Mouse (Mus musculus): ENCODE measurements around the gene Gm3173. TPM values are rescaled to one million over a fixed set of nuclear protein-coding genes. Genes with fewer than 3 reads are reported as not detected.
A peak's percentile ranks its signal among the peaks of the same experiment; 100 is the strongest.
"Not testable (repeated sequence)": the region's sequence is repeated elsewhere in the genome, so short reads cannot be mapped to it uniquely, and the experiment has no call there.

The Gm3173 gene
- 4.9 and 6.0 TPM in 2 replicates for polyA plus RNA-seq (2012; rRNA removed)

DNA sequence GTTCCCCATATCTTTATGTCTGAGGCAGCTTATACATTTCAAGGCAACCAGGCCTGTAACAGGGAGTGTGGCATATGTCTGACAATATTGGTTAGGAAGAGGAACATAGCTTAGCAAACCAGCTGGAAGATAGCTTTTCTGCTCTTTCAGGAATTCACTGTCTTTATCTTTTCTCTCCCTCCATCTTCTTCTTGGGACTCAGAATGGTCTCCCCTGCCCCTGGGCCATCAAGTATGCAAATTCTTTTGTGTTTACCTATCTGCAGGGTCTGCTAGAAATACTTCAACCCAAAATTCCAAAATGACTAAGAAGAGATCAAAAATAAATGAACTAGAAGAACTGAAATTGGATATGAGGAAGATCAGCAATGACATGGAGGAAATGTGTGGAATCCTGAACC lies at the start of gene Gm3173:
Gm3173 (plus strand) TSS at position 301 of the 400 bp plus-strand sequence.
- DNase-seq (ENCODE audit: low read depth) = not testable (repeated sequence)

DNA sequence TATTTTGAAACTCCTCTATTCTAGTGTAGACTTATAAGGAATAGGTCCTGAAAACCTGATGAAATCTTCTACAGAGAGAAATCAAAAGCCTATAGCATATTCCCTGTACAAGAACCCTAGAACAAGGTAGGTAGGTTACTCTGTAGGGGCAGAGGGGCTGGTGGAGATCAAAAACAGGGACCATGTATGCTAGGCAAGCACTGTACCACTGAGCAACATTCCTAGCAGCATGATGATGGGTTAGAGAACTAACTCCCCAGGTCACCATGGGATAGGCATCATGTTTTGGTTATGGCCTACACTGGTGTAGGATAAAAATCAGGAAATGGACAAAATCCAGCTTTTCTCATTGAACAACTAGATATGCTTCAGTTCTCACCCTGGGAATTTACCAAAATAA lies 45.2 kb upstream of the Gm3173 start:
- not testable (repeated sequence) for DNase-seq (ENCODE audit: low read depth)

DNA sequence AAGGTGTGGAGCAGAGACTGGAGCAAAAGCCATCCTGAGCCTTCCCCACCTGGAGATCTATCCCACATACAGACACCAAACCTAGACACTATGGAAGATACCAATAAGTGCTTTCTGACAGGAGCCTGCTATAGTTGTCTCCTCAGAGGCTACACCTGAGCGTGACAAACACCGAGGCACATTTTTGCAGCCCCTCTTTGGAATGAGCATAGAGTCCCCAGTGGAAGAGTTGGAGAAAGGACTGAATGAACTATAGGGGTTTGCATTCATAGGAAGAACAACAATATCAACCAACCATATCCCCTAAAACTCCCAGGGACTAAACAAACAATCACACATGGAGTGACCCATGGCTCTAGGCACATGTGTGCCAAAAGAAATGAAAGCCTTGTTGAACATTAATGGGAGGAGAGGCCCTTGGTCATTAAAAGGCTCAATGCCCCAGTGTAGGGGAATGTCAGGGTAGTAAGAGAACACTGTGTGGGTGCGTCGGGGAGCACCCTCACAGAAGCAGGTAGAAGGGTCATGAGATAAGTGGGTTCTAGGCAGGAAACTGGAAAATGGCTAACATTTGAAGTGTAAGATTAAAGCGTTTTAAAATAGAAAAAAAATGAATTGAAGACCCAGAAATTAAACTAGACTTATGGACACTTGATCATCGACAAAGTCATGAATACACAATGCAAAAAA lies 37.8 kb upstream of the Gm3173 start:
- not testable (repeated sequence) for DNase-seq (ENCODE audit: low read depth)

DNA sequence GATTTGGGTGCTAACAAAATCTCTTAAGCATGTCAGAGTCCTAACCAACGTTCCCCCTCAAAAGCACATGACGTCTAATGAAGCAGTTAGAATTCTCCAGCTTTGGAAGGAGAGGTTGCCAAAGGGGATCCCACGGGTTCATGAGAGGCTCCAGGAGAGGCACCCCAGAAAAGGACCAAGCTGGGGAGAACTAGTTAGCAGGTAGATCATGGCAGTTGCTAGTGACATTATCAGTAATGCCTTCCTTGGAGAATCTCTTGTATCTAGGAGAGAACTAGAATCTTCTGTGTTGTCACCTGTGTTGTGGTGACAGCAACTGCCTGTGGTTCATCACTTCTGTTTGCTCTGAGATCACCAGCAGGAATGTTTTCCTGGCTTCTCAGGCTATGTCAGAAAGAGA lies 33.6 kb upstream of the Gm3173 start, which contains the start of gene Gm3159:
Gm3159 (plus strand) TSS at position 301 of the 400 bp plus-strand sequence.
- not testable (repeated sequence) for DNase-seq (ENCODE audit: low read depth)

DNA sequence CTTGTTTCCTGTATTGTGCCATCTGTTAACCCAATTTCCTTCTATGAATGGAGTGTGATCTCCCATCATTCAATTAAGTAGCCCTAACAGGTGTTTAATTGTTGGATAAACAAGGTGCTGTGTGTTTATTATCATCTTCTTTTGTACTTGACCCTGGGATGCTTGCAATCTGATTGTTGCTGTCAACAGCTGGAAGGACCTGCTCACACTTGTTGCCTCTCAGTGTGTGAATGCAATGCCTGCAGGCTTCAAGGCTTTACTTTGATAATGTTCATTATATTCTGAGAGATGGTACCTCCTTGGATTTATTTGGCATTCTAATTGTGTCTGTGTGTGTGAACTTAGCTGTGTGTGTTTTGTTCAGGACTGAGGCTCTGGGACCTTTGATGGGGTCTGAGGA lies 32.2 kb upstream of the Gm3173 start:
- DNase-seq (ENCODE audit: low read depth) = not testable (repeated sequence)

DNA sequence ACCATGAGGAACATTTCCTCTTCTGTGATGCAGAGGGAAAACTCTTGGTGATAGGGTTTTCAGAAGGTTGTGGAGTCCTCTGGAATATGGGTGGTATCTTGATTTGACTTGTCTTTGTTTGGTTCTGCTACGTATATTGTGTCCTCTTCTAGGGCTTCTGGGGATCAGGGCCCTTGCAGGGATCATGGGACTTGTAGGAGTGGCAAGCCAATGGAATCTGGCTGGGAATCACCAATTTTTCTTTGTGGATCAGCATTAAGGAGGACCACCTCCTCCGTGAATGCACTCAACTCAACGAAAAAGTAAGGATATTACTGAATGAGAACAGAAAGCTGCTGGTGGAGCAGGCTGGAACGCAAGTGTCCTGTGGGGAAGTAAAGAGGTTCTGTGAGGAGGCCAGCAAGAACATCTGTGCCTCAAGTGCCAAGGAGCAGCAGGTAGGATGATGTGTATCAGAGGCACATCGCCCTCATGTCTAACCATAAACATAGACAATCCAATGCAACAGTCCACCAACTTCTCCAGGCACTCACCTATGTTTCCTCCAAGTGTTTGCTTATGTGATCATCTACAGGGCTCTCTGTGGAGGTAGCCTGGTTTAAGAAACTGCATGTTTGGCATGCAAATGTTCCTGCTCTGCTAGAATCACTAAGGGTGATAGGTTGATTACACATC lies 30.5 kb upstream of the Gm3173 start:
- DNase-seq (ENCODE audit: low read depth) = not testable (repeated sequence)

DNA sequence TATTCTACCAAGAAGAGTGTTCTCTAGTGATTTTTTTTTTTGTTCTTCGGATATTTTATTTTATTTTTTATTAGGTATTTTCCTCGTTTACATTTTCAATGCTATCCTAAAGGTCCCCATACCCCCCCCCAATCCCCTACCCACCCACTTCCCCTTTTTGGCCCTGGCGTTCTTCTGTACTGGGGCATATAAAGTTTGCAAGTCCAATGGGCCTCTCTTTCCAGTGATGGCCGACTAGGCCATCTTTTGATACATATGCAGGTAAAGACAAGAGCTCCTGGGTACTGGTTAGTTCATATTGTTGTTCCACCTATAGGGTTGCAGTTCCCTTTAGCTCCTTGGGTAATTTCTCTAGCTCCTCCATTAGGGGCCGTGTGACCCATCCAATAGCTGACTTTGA lies 29.5 kb upstream of the Gm3173 start:
- DNase-seq (ENCODE audit: low read depth) = not testable (repeated sequence)

DNA sequence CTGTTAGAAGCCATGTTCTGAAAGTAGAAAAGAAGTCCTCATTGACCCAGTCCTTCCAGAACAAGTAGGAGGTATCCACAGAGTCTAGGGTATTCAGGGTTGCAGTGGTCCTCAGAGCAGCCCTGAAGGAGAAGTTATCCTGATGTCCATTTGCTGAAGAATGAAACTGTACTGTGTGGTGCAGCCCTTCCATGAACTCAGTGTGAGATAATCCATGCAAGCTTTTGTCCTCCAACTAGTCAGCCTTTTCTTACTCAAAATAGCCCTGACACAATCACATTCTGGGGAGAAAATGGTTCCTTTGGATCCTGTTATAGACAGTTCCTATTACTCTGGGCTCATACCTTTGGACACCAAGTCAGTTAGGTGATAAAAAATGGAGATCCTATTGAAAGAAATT lies 27.0 kb upstream of the Gm3173 start:
- DNase-seq (ENCODE audit: low read depth) = not testable (repeated sequence)

DNA sequence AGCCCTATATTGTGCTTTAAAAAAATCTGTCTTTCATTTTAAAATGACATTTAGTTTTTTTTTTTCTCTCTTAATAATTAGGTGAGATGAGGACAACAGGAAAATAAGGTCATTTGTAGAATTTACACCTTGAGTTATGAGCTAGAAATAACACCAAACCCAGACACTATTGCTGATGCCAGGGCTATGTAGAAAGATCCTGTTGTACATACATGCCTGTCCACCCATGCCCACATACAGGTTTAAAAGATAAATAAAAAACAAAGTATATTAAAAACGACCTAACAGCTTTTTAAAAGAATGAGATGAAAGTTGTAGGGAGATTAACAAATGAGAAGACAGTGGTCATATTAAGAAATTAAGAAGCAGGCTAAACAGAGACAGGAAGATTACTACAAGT lies 20.9 kb upstream of the Gm3173 start:
- not testable (repeated sequence) for DNase-seq (ENCODE audit: low read depth)

DNA sequence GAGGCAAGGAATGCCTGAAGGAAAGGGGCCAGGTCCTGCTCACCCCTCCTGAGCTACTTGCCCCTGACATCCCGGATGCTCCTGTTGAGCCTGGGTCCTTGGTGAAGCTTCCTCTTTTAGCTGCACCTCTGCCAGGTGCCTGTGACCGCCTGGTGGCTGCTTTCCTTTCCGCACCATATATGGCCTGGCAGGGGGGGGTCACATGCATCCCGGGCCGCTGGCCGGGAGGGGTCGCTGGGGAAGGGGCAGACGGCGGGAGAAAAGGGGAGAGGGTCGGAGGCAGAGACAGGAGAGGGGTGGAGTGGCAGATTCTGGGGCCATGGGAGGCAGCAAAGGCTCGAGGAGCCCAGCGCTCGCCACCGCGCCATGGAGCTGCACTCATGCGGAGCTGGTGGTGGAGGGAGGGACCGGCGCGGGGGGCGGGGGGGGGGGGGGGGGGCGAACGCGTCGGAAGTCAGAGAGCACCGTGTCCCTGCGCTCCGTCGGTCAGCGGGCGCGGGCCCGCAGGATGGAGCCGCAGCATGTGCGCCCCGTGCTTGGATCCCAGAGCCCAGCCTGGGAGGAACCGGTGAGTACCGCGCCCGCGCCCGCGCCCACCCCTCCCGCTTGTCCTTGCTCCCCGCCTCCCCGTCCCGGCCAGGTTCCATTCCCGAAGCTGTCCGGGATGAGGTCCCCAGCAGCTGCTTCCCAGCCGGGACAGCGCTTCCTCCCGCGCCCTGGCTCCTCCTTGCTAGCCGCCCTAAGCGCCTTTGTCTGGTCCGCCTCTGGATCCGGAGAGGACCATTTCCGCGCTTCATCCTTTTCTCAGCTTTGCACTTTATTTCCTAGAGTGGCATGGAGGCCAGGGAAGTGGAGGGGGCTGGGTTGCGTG lies 15.6 kb upstream of the Gm3173 start, which contains the start of gene Gm3164:
Gm3164 (plus strand) TSS at position 484 of the 871 bp plus-strand sequence.
- DNase-seq (ENCODE audit: low read depth) = peak; percentile 31

DNA sequence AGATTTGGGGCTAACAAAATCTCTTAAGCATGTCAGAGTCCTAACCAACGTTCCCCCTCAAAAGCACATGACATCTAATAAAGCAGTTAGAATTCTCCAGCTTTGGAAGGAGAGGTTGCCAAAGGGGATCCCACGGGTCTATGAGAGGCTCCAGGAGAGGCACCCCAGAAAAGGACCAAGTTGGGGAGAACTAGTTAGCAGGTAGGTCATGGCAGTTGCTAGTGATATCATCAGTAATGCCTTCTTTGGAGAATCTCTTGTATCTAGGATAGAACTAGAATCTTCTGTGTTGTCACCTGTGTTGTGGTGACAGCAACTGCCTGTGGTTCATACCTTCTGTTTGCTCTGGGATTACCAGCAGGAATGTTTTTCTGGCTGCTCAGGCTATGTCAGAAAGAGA lies 50.7 kb downstream of the Gm3173 start, which contains the start of gene Gm3182:
Gm3182 (plus strand) TSS at position 301 of the 400 bp plus-strand sequence.
- not testable (repeated sequence) for DNase-seq (ENCODE audit: low read depth)

DNA sequence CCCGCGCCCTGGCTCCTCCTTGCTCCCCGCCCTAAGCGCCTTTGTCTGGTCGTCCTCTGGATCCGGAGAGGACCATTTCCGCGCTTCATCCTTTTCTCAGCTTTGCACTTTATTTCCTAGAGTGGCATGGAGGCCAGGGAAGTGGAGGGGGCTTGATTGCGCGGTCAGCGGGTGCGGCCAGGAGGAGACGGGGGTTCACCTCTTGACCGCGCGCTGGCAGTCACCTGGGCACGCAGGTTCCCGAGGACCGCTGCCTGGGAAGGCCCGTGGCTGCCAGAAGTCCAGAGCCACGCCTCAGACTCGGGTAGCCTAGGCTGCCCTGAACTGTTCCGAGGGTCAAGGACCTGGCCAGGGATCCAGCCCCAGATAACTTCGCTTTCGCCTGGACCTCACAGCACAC lies 68.6 kb downstream of the Gm3173 start:
- peak; percentile 3 for DNase-seq (ENCODE audit: low read depth)

DNA sequence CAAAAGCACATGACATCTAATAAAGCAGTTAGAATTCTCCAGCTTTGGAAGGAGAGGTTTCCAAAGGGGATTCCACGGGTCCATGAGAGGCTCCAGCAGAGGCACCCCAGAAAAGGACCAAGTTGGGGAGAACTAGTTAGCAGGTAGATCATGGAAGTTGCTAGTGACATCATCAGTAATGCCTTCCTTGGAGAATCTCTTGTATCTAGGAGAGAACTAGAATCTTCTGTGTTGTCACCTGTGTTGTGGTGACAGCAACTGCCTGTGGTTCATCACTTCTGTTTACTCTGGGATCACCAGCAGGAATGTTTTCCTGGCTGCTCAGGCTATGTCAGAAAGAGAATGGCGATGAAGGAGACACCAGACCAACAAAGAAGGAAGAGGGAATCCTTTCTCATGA lies 124.3 kb downstream of the Gm3173 start, which contains the start of gene Gm3047:
Gm3047 (plus strand) TSS at position 301 of the 400 bp plus-strand sequence.
- DNase-seq (ENCODE audit: low read depth) = not testable (repeated sequence)

Other genes starting within 250 kb of the Gm3173 start
- 6.8 and 7.8 TPM in 2 replicates for gene Gm2974, start 248.4 kb upstream of the Gm3173 start, polyA plus RNA-seq (2012; rRNA removed)
- gene Gm3138, start 181.4 kb upstream of the Gm3173 start, polyA plus RNA-seq (2012; rRNA removed) = not detected in 2 replicates
- gene Gm3149, start 113.7 kb upstream of the Gm3173 start, polyA plus RNA-seq (2012; rRNA removed) = not detected in 2 replicates
- gene 2610042L04Rik, start 96.2 kb upstream of the Gm3173 start, polyA plus RNA-seq (2012; rRNA removed) = 3.7 and 4.9 TPM in 2 replicates
- not detected in 2 replicates for gene Gm3159, start 33.5 kb upstream of the Gm3173 start, polyA plus RNA-seq (2012; rRNA removed)
- gene Gm3164, start 15.5 kb upstream of the Gm3173 start, polyA plus RNA-seq (2012; rRNA removed) = 4.5 TPM in 2 replicates
- not detected in 2 replicates for gene Gm3182, start 50.8 kb downstream of the Gm3173 start, polyA plus RNA-seq (2012; rRNA removed)
- not detected in 2 replicates for gene Gm3047, start 124.4 kb downstream of the Gm3173 start, polyA plus RNA-seq (2012; rRNA removed)
- 0.29 TPM in 1 of 2 replicates, not detected in the other for gene Gm8159, start 201.4 kb downstream of the Gm3173 start, polyA plus RNA-seq (2012; rRNA removed)
- gene Gm3239, start 233.2 kb downstream of the Gm3173 start, polyA plus RNA-seq (2012; rRNA removed) = 0.48 and 0.90 TPM in 2 replicates